Mouse (Mus musculus): ENCODE measurements around the gene Gm13697.
"Not testable (repeated sequence)": the region's sequence is repeated elsewhere in the genome, so short reads cannot be mapped to it uniquely, and the experiment has no call there.

Gm13697 gene

DNA sequence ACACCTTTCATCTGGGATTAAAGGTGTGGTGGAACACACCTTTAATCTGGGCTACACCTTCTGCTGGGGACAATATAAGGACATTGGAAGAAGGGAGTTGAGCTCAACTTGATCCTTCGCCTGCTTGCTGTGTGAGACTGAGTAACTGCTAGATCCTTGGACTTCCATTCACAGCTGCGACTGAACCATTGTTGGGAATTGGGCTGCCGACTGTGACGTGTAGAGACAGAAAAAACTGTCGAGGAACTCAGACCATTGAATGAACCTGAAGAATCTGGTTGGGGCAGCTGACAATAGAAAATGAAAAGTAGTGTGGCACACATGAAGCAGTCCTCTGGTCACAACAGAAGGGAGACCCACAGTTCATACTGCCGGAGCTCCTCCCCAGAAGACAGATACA is at the start of gene Gm13697:
TSS of gene Gm13697 (plus strand) at position 301 of the 400 bp plus-strand sequence.
- DNase-seq, result not testable (repeated sequence)

DNA sequence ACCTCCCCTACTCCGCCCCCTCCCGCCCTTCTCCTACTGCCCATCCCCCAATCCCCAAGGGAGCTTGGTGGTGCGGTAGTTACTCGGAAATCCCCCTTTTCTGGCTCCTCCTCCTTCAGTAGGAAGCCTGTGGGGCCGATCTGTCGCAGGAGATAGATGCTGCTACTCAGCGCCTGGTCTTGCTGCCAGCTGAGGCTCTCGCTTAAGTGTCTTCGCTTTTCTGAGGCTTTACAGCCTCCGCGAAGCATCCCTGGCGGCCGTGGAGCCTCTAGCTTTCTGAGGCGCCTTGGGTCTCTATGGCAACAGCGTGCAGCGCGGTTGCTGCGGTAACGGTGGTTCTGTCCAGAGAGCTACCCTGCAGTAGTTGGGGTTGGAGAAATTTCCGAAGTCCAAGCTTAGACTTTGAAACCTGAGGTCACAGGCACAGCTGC is 43.6 kb upstream of the Gm13697 start, which contains the start of gene Zswim2:
TSS of gene Zswim2 (minus strand) at position 298 of the 431 bp plus-strand sequence.
- peak; percentile 47 to 49 for DNase-seq

DNA sequence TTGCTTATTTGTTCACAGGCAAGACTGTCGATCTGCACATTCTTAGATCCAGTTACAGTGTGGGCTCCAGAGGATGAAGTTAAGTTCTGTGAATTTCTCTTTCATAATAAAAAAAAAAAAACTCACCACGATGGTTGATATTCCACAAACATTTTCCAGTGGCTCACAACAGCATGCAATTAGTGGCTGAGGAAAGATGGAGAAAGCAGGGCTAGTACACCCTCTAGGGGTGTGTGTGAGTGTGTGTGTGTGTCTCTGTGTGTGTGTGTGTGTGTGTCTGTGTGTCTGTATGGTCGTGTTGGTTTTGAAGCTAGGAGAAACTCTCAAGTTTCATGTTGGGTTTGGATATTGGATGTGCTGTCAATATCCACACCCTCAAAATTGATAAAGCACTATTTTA is 43.2 kb upstream of the Gm13697 start:
- DNase-seq, result no peak

DNA sequence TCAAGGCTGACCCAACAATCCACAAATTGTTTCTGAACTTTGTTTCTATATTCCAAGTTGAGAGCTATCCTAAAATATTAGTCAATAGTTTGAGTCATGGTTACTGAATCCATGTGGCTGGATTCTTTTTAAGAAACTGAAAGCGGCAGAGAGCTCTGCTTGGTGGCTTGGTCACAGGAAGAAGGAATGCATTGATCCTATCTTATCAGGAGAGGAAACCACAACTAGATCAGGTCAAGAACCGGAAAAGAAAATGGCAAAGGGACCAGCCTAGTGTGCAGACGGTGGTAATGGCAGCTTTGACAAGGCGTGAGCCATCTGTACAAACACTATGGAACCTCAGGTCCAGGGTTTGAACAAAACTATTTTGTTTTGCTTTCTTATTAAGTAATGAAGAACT is 42.8 kb upstream of the Gm13697 start:
- DNase-seq, result no peak

DNA sequence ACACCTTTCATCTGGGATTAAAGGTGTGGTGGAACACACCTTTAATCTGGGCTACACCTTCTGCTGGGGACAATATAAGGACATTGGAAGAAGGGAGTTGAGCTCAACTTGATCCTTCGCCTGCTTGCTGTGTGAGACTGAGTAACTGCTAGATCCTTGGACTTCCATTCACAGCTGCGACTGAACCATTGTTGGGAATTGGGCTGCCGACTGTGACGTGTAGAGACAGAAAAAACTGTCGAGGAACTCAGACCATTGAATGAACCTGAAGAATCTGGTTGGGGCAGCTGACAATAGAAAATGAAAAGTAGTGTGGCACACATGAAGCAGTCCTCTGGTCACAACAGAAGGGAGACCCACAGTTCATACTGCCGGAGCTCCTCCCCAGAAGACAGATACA is 29.1 kb upstream of the Gm13697 start, which contains the start of gene Gm13698:
TSS of gene Gm13698 (plus strand) at position 301 of the 400 bp plus-strand sequence.
- not testable (repeated sequence) for DNase-seq

DNA sequence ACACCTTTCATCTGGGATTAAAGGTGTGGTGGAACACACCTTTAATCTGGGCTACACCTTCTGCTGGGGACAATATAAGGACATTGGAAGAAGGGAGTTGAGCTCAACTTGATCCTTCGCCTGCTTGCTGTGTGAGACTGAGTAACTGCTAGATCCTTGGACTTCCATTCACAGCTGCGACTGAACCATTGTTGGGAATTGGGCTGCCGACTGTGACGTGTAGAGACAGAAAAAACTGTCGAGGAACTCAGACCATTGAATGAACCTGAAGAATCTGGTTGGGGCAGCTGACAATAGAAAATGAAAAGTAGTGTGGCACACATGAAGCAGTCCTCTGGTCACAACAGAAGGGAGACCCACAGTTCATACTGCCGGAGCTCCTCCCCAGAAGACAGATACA is 23.3 kb upstream of the Gm13697 start, which contains the start of gene Gm13693:
TSS of gene Gm13693 (plus strand) at position 301 of the 400 bp plus-strand sequence.
- DNase-seq, result not testable (repeated sequence)

DNA sequence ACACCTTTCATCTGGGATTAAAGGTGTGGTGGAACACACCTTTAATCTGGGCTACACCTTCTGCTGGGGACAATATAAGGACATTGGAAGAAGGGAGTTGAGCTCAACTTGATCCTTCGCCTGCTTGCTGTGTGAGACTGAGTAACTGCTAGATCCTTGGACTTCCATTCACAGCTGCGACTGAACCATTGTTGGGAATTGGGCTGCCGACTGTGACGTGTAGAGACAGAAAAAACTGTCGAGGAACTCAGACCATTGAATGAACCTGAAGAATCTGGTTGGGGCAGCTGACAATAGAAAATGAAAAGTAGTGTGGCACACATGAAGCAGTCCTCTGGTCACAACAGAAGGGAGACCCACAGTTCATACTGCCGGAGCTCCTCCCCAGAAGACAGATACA is 17.5 kb upstream of the Gm13697 start, which contains the start of gene Gm13695:
TSS of gene Gm13695 (plus strand) at position 301 of the 400 bp plus-strand sequence.
- not testable (repeated sequence) for DNase-seq

DNA sequence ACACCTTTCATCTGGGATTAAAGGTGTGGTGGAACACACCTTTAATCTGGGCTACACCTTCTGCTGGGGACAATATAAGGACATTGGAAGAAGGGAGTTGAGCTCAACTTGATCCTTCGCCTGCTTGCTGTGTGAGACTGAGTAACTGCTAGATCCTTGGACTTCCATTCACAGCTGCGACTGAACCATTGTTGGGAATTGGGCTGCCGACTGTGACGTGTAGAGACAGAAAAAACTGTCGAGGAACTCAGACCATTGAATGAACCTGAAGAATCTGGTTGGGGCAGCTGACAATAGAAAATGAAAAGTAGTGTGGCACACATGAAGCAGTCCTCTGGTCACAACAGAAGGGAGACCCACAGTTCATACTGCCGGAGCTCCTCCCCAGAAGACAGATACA is 11.7 kb upstream of the Gm13697 start, which contains the start of gene Gm13696:
TSS of gene Gm13696 (plus strand) at position 301 of the 400 bp plus-strand sequence.
- DNase-seq, result not testable (repeated sequence)

DNA sequence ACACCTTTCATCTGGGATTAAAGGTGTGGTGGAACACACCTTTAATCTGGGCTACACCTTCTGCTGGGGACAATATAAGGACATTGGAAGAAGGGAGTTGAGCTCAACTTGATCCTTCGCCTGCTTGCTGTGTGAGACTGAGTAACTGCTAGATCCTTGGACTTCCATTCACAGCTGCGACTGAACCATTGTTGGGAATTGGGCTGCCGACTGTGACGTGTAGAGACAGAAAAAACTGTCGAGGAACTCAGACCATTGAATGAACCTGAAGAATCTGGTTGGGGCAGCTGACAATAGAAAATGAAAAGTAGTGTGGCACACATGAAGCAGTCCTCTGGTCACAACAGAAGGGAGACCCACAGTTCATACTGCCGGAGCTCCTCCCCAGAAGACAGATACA is 5.9 kb upstream of the Gm13697 start, which contains the start of gene Gm13694:
TSS of gene Gm13694 (plus strand) at position 301 of the 400 bp plus-strand sequence.
- DNase-seq, result not testable (repeated sequence)

DNA sequence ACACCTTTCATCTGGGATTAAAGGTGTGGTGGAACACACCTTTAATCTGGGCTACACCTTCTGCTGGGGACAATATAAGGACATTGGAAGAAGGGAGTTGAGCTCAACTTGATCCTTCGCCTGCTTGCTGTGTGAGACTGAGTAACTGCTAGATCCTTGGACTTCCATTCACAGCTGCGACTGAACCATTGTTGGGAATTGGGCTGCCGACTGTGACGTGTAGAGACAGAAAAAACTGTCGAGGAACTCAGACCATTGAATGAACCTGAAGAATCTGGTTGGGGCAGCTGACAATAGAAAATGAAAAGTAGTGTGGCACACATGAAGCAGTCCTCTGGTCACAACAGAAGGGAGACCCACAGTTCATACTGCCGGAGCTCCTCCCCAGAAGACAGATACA is 5.7 kb downstream of the Gm13697 start, which contains the start of gene Gm13691:
TSS of gene Gm13691 (plus strand) at position 301 of the 400 bp plus-strand sequence.
- not testable (repeated sequence) for DNase-seq

DNA sequence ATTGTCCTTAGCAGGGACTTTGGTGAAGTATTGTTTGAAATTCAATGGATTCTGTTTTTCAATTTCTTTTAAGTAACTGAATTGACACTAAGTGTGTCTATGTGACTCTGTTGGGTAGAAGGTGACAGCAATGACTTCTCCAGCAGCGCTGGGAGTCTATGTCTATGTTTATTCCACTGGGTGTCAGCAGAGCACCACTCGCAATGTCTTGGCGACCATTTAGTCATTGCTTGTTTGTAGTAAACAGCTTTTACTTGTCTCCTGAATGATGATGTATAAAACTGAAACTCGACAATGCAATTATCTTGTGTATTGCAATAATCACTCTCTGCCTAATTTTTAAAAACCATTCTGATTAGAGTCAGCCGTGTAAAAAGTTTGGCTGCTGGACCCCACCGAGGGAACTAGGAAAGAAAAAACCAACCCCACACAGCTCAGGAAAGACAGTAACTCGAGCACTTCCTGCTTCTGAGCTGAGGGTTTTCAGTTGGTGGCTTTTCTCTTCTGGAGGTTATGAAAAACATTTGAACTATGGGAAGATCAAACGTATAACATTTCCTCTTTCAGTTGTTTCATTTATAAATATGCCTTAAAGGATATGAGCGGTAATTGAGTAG is 9.2 kb downstream of the Gm13697 start:
- not testable (repeated sequence) for DNase-seq

DNA sequence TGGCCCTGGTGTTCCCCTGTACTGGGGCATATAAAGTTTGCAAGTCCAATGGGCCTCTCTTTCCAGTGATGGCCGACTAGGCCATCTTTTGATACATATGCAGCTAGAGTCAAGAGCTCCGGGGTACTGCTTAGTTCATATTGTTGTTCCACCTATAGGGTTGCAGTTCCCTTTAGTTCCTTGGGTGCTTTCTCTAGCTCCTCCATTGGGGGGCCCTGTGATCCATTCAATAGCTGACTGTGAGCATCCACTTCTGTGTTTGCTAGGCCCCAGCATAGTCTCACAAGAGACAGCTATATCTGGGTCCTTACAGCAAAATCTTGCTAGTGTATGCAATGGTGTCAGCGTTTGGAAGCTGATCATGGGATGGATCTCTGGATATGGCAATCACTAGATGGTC is 10.0 kb downstream of the Gm13697 start:
- DNase-seq, result not testable (repeated sequence)

DNA sequence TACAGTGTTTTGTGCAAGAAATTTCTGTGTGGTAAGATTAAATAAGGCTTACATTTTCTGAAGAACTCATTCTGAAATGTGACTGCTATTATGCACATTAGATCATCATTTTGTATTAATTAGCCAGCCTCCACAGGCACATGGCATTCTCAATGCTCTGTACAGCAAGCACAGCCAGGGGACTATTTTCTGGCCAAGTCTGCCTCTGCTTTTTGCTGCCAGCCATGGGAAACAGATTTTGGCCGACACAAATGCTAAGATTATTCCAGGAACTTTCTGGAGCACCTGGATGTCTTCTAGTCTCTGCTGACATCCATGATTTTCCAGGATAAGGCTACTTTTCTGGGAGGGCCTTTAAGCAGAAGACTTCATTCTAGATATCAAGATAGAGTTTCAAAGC is 24.4 kb downstream of the Gm13697 start:
- no peak for DNase-seq

DNA sequence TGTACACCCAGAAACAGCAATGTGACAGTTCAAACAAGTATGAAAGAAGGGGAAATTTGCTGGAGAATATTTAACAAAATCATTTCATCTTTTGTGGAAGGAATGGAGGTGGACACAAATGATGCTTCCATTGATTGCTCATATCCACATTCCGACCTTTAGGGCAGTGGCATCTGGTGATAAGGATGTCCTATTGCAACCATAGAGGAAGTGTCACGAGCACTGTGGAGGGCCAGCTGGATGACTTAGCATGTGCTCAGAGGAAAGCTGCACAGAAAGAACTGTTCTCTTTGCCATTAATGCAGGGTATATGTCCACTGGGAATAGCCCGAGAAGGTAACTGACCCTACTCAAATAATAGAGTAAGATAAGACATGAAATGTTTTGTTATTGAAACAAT is 25.3 kb downstream of the Gm13697 start:
- no peak for DNase-seq

DNA sequence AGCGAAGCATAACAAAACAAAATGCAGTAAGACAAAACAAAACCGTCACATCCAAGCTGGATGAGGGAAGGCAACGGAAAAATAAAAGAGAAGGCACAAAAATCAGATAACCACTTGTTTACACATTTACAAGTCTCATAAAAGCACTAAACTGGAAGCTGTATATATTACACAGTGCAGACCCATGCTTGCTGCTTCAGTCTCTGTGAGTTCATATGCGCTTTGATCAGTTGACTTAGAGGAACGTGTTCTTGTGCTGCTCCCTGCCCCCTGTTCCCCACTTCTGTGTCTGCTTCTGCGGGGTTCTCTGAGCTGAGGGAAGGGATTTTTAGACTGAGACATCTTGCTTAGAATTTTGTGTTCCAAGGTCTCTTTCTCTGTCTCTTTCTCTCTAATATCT is 30.0 kb downstream of the Gm13697 start:
- no peak for DNase-seq

DNA sequence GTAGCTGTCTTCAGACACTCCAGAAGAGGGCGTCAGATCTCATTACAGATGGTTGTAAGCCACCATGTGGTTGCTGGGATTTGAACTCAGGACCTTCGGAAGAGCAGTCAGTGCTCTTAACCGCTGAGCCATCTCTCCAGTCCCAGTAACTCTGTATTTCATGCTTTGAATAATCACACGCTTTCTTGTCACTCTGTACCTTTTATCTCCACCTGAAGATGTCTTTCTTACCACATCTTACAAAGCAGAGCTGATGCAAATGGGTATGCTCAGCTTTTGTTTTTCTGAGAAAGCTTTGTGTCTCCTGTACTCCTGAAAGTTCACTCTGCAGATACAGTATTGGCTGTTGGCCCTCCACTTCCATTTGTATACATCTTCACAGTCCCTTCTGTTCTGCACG is 31.7 kb downstream of the Gm13697 start:
- DNase-seq, result not testable (repeated sequence)

DNA sequence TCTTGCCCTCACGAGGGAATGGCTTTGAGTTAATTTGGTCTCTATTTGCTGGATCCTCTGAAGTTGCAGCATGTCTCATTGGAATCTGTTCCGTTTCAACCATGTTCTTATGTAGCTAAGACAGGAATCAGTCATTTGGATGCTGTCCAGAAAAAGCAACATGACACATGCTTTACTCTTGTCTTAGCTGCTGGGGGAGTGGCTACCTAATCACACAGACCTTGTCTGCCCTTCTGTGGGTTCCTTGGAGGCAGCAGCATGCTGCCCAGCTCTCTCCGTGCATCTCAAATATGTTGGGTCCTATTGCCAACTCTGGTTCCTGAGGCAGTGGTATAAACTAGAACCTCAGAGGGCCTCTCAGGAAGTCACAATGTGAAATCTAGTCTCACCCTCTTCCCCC is 33.8 kb downstream of the Gm13697 start:
- DNase-seq, result no peak

DNA sequence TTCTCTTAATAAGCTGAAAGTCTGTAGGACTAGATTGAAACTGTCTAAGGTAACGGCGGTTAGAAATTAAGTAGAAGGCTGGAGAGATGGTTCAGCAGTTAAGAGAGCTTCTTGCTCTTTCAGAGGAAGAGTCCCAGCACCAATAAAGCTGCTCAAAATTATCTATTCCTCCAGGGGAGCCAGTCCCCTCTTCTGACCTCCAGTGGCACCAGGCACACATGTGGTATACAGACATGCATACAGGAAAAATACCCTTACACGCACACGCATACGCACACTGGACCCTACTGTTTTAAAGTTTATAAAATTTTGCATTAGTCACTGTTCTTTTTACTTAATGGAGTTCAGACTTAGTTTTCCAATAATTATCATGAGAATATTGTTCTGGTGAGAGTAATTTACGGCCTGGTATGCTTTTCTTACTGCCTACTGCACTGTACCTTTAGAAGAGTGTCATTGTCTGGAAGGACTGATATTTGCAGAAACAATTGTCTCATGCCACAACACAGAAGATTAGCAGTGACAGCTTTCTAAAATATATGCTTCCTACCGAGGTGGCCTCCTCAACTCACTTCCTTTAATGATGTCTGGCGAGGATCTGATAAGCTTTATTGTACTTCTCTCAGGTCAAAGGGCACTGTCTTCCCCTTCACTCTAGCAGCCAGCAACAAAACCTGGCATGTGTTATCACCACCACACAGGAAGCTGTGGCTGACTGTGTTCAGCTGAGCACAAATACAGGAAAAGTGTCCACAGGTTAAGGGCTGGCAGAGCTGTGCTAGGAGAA is 35.2 kb downstream of the Gm13697 start:
- DNase-seq, result no peak

DNA sequence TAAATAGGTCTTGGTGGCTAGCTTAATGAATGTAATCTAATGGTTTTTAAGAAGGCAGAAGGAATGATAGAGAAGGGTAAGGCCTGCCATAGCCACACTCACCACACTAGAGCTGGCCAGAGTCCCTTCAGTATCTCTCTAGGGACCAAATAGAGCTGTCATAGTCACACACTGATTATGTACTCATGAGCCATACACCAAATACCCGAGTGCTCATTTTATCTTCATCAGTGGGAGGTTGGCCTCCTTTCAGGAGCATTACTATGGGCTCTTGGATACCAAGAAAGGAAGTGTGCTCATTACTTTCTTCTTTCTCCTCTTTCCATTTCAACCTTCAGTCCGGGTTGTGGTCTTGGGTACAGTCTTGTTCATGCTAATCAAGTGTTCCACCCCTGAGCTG is 37.4 kb downstream of the Gm13697 start:
- no peak for DNase-seq

DNA sequence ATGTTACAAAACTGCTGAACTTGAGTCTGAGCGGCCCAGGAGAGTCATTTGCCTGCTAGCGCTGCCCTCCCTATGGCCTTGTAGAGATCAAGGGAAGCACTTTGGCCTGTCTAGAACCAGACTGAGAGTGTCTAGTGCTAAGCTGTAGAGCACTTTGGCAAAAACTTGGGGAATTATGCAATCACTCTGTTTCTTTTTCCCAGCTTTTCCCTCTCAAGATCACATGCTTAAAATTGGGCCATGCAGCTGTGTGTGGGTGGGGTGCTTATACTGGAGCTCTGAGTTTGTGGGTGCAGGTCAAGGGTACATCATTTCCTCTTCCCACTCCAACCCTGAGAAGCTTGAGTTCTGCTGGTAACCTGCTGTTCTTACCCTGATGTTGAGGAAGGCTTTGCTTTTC is 38.4 kb downstream of the Gm13697 start:
- DNase-seq, result no peak

DNA sequence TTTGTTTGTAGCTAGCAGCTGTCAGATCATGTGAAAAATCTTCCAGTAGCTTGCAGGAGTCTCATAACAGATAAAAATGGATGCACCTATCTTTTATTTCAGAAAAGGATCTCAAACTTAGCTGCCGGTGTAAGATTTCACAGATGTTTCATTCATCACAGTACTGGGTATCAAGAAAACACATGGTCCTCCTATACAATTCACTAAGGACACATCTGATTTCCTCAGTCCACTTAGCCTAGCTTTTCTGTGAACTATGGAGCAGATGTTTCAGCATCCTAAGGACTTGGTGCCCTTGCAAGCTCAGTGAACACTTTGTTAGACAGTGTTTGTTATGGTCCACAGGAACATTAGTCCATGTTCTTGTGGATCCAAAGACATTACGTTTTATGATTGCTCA is 38.8 kb downstream of the Gm13697 start:
- no peak for DNase-seq

DNA sequence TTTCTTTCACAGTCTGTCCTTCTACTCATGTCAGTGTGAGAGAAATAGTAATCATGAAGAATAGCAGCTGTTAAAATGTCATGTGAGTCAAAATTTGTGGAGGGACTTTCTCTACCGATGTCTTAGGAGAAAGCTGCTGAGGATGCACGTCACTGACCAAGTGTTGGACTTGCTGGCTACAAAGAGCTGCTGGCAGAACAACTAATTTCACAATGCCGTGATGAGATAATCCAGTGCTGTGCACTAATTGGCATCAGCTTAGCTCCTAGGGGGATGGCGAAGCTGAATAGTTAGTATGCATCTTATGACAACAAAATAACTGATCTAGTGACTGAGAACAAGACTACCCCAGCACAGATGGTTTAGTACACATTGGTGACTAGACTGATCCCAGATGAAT is 40.7 kb downstream of the Gm13697 start:
- no peak for DNase-seq

DNA sequence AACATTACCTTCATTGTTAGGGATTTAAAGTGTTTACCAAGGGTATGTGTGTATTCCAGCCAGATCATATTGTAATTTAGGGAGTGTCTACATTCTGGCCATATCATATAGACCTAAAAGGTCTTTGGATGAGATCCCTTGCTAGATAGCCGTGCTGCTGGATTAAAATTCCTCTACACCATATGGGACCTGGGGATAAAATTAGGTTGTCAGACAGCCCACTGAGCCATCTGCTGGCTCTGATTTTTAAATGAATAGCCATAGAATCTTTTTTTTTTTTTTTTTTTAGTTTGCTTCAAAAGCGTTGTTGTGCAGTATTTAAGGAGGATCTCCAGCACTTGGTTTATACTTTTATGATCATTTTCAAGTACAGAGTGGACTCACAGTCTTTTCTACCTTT is 48.0 kb downstream of the Gm13697 start:
- no peak for DNase-seq

DNA sequence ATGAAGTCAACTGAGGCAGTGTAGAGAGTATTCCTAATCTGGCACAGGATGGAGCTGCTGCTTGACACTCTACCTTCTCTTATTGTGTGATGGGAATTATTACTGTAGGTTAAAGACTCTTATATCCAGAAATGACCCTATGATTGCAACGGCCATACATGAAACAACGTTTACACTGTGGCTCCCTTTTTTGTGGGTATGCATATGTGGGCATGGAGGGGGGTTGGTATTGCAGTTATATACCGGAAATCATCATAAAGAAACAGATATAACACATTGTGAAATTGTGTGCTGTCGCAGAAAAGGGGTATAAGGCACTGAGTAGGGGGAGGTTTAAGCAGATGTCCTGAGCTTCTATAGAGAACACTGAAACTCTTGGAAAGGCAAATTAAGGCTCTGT is 51.5 kb downstream of the Gm13697 start:
- no peak for DNase-seq
